ENCODE assay signal across 18 mouse cellular contexts in genomic region chr10:68177697-68178485, GRCm38 (mm10).
"Had no signal": no experiment of that assay in that cellular context is flagged by ENCODE, and none has a peak within 500 bp of the region (broad histone marks: within the 10 kb centered on the region; RNA-seq: fewer than 3 reads in every experiment).

No protein-coding gene starts in this region.

- H3K9ac ChIP-seq: lung, embryonic 14.5 days; midbrain, embryonic 13.5 days; neural tube, embryonic 13.5 days; neural tube, embryonic 15.5 days had no signal

- H3K9me3 ChIP-seq: midbrain, embryonic 10.5 days; midbrain, embryonic 13.5 days; neural tube, embryonic 13.5 days; neural tube, embryonic 15.5 days had no signal

- DNase-seq: lung, adult 18-20 months; lung, embryonic 14.5 days; lung, postnatal 14 days; lung, postnatal 36 days; retina, postnatal 1 day; right cerebral cortex, adult 18-20 months; right cerebral cortex, postnatal 25 days; right cerebral cortex, postnatal 4 days; spleen, adult 18-20 months; thymus, adult 18-20 months; thymus, postnatal 14 days; thymus, postnatal 36 days had no signal

- H3K4me2 ChIP-seq: lung, embryonic 14.5 days; midbrain, embryonic 13.5 days; neural tube, embryonic 13.5 days; neural tube, embryonic 15.5 days had no signal

- ATAC-seq: midbrain, embryonic 13.5 days; midbrain, embryonic 16.5 days had no signal

- H3K27ac ChIP-seq: midbrain, embryonic 10.5 days; midbrain, embryonic 13.5 days; neural tube, embryonic 13.5 days; neural tube, embryonic 15.5 days had no signal

- H3K4me1 ChIP-seq: midbrain, embryonic 10.5 days; midbrain, embryonic 13.5 days had no signal

- H3K4me3 ChIP-seq: midbrain, embryonic 10.5 days; midbrain, embryonic 13.5 days; myocyte; neural tube, embryonic 13.5 days; neural tube, embryonic 15.5 days had no signal

- H3K36me3 ChIP-seq: midbrain, embryonic 10.5 days; midbrain, embryonic 13.5 days; neural tube, embryonic 13.5 days; neural tube, embryonic 15.5 days had no signal

- H3K27me3 ChIP-seq: midbrain, embryonic 13.5 days; neural tube, embryonic 13.5 days; neural tube, embryonic 15.5 days had no signal
